Mouse (Mus musculus) megakaryocyte, embryonic 14.5 days (primary cell): ENCODE measurements at regions not wholly inside any gene's neighbourhood (a gene's known extent, or its start where the extent isn't known, plus 50 kb on each side); places are given as distances from the start of the nearest gene placed in this dataset.

Experiments used
- H3K27me3 ChIP-seq: replicated peaks from 2 replicates; pipeline ENCODE3; 2012; ENCODE audit warnings: inconsistent platforms
- H3K36me3 ChIP-seq: replicated peaks from 2 replicates; pipeline ENCODE3; 2012; ENCODE audit warnings: low read length, inconsistent platforms, mixed read lengths
- H3K4me1 ChIP-seq: 2 replicates; pipeline ENCODE4 v1.6.1; 2012; ENCODE audit warnings: inconsistent platforms
- H3K4me3 ChIP-seq: replicated peaks from 2 replicates; pipeline ENCODE3; 2012; ENCODE audit warnings: moderate library complexity, mild to moderate bottlenecking, inconsistent platforms
- H3K9me3 ChIP-seq: 2 replicates; pipeline ENCODE4 v1.6.1; 2012; ENCODE audit warnings: inconsistent platforms
- FLI1 ChIP-seq: IDR thresholded peaks from 2 replicates; pipeline ENCODE4 v1.6.1; 2012; ENCODE audit warnings: low read length, inconsistent platforms, mixed read lengths
- GATA1 ChIP-seq: IDR thresholded peaks from 3 replicates; pipeline ENCODE4 v1.6.1; 2012; ENCODE audit warnings: mixed read lengths, low read length, inconsistent platforms, borderline replicate concordance

DNA sequence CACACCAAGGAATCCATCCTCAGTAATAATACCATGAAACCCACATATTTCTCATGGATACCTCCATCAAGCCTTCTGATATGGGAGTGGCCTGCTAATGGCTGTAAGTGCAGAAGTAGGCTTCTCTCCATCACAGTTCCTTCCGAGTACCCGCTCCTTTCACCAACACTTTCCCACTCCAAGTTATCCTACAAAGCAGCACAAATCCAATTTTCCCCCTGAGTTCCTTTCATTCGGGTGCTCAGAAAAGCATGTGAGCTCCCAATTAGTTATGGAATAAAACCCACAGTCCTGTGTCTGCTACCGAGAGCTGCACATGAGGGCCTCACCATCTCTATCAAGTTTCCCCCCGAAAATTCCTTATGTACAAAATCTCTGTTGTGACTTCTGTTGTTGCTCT lies 75.8 kb upstream of the Ubash3b start:
- H3K27me3 ChIP-seq, result peaks cover 6% of the 10 kb centered on the region
- 0 out of 2 replicates have a peak, but pooled peaks cover under 1% of the 10 kb centered on the region for H3K9me3 ChIP-seq
- no peak overlapping the region for H3K4me3 ChIP-seq
- H3K36me3 ChIP-seq, result no peaks in the 10 kb centered on the region
- H3K4me1 ChIP-seq, result no peaks in the 10 kb centered on the region
- no peak for TF ChIP-seq GATA1
- no peak for TF ChIP-seq FLI1

DNA sequence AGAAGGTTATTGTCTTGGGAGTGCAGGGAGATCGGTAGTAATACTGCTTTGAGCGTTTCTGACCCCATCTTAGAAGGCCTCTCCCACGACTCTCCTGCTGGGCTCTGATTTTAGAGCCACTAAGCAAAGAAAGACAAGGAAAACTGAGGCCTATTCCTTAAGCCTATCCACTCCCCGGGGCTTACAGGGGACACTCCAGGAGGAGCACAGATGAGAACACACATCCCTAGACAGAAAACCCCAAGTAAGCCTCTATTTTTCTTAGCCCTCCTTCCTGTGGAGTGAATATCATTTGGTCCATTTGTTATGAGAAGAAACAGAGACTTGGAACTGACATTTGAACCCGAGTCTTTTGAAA lies 67.7 kb upstream of the Ubash3b start:
- no peaks in the 10 kb centered on the region for H3K9me3 ChIP-seq
- peak overlapping the region; percentile 89 for H3K4me3 ChIP-seq
- peaks cover 27% of the 10 kb centered on the region for H3K27me3 ChIP-seq
- no peak for TF ChIP-seq FLI1
- no peak for TF ChIP-seq GATA1
- H3K36me3 ChIP-seq, result no peaks in the 10 kb centered on the region
- peaks cover 11% of the 10 kb centered on the region for H3K4me1 ChIP-seq

DNA sequence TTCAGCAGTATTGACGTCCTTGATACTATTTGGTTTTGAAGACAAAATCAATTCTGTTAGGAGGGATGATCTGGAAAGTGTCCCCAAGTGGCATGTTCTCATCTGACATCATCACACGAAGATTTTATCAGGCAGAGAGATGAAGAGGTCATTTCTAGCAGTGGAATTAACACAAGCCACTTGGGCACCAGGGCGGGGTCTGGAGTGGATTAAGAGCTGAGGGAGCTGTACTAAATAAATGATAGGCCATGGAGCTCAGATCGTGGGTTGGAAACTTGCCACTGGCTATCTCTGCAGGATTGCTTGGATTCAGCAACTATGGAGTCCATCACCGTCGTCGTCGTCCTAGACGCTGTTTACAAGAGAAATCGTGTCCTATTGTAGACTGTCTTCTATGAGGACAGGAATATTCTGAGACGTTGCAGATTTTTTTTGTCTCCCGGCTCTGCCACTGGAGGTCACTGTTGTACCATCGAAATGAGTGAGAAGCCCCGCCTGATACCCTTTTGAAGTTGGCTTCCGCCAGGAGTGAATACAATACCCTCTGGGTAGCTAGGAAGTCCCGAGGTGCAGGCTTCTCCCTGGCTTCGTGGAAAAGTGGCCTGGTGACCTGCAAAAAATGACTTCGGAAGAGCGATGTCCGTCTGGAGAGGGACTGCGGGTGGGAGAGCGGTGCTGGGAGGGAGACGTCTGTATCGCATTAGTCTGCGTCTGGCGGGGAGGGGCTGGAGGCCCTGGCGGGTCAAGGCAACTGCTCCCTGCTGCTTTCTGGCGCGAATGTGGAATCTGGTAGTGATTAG lies 67.1 kb upstream of the Ubash3b start:
- Histone ChIP-seq H3K4me3 (peak overlapping the region; percentile 89), H3K27me3 (peaks cover 30% of the 10 kb centered on the region), H3K4me1 (peaks cover 11% of the 10 kb centered on the region), H3K36me3 (no peaks in the 10 kb centered on the region), H3K9me3 (no peaks in the 10 kb centered on the region)
- TF ChIP-seq FLI1 (no peak), GATA1 (no peak)

DNA sequence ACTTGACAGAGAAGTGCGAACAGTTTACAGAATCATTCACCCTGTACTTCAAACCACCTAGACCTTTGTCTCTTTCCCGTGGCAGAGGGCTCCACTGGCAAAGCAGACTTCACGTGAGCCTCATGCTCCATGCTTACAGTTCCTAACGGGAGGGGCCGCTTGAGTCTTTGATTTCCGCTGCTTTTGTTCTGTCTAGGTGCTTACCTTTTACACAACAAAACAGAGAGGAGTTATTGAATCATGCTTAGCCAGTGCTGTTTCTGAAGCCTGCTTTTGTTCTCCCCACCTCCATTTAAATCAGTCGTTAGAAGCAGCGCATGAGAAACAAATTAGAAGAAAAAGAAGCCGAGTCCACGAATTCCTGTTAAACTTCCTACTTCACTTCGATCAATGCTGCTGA lies 61.9 kb upstream of the Ubash3b start:
- TF ChIP-seq FLI1, result no peak
- TF ChIP-seq GATA1, result no peak
- Histone ChIP-seq H3K27me3 (peaks cover 51% of the 10 kb centered on the region), H3K36me3 (no peaks in the 10 kb centered on the region), H3K4me3 (no peak overlapping the region), H3K9me3 (no peaks in the 10 kb centered on the region), H3K4me1 (peaks cover 11% of the 10 kb centered on the region)

DNA sequence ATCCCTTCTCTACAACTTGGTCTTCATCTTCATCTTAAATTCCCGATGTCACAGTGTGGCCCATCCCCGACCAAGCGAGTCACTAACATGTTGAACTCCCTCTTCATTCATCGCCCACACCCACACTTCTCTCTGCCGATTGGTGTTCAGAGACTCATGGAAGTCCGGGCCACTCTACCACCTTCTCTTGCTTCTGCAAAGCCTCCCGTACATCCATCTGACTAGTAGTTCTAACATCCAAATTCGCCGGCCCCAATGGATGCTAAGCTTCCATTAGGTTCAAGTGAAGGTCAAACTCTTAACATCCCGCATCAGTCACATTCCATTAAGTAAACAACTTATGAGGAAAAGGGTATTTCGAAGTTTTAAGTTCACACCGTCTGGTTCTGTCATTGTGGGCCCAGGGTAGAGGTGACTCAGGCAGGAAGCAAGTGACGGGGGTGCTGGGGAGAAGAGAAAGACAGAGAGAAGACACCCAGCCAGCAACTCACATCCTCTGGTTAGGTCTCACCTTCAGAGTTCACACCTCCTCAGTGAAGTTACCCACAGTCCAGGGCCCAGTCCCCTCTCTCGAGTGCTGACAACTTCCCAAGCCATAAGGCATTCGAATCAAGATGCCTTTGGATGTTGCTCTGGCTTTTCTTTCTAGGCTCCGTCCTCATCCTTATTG lies 61.0 kb upstream of the Ubash3b start:
- H3K27me3 ChIP-seq, result peaks cover 49% of the 10 kb centered on the region
- no peaks in the 10 kb centered on the region for H3K9me3 ChIP-seq
- no peak overlapping the region for H3K4me3 ChIP-seq
- TF ChIP-seq GATA1 (no peak), FLI1 (no peak)
- peaks cover 10% of the 10 kb centered on the region for H3K4me1 ChIP-seq
- no peaks in the 10 kb centered on the region for H3K36me3 ChIP-seq

DNA sequence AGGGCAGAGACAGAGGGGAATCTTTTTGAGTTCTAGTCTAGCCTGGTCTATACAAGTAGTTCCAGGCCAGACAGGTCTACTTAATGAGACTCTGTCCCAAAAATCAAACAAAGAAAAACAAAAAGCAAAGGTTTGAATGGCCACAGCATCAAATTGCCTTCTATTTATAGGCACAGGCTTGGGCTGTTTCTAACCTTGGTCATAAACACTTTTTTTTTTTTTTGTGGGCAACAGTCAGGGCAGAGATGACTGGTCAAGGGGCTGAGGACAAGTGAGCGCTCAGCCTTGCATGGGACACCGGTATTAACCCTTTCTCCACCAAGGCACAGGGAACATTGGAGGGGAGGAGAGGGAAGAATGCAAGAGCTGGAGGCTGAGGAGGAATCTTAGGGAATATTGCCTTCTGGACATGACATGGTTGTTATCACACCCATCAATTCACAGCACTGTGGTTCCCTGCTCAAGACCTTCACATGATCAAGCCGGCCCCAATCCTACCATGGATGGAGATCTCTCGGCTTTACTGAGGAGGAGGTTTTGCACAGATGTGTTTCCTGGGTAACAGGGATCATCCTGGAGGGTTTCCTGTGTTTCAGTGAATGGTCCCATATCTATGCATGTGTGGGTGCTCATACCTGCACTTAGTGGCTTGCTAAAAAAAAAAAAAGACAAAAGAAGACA lies 59.8 kb upstream of the Ubash3b start:
- no peaks in the 10 kb centered on the region for H3K36me3 ChIP-seq
- peaks cover 44% of the 10 kb centered on the region for H3K27me3 ChIP-seq
- H3K9me3 ChIP-seq, result no peaks in the 10 kb centered on the region
- no peak for TF ChIP-seq FLI1
- no peak for TF ChIP-seq GATA1
- peaks cover 10% of the 10 kb centered on the region for H3K4me1 ChIP-seq
- no peak overlapping the region for H3K4me3 ChIP-seq

DNA sequence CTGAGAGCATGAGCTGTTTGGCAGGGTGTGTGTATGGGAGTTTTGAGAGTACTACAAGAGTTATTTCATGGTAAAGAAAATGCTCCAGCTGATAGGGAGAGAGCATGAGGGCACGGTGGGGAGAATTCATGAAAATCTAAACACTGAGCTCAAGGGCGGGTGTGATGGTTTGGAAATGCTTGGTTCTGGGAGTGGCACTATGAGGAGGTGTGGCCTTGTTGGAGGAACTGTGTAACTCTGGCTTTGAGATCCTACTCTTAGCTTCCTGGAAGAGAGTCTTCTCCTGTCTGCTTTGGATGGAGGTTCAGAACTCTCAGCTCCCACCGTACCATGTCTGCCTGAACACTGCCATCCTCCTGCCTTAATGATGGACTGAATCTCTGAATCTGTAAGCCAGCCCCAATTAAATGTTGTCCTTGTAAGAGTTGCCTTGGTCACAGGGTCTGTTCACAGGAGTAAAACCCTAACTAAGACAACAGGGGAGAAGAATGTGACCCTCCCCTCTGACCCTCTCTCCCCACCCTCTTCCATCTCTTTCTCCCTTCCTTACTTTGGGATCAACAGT lies 58.7 kb upstream of the Ubash3b start:
- Histone ChIP-seq H3K36me3 (no peaks in the 10 kb centered on the region), H3K9me3 (no peaks in the 10 kb centered on the region)
- TF ChIP-seq FLI1, result no peak
- no peak for TF ChIP-seq GATA1

DNA sequence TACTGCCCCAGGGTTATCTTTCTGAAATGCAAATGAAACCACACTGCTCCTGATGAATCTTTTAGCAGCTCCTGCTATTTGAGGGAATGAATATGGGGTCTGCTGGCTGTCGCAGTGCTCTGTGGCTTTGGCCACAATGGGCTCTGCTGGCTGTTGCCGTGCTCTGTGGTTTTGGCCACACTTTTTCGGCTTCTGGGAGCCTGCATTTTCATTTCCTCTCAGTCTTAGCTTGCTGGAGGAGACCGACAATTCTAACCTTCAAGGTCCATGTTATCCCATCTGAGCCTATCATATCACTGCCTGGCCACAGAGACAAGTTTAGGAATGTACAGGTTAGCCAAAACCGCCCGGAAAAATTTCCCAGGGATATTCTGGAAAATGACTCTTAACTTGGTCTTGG lies 57.2 kb upstream of the Ubash3b start:
- peaks cover 40% of the 10 kb centered on the region for H3K27me3 ChIP-seq
- TF ChIP-seq GATA1 (no peak), FLI1 (no peak)
- peaks cover 10% of the 10 kb centered on the region for H3K4me1 ChIP-seq
- no peaks in the 10 kb centered on the region for H3K9me3 ChIP-seq
- H3K36me3 ChIP-seq, result no peaks in the 10 kb centered on the region
- H3K4me3 ChIP-seq, result no peak overlapping the region

More for the DNA sequence above, 58.7 kb upstream of the Ubash3b start:
- no peak overlapping the region for H3K4me3 ChIP-seq
- peaks cover 10% of the 10 kb centered on the region for H3K4me1 ChIP-seq
- peaks cover 44% of the 10 kb centered on the region for H3K27me3 ChIP-seq

DNA sequence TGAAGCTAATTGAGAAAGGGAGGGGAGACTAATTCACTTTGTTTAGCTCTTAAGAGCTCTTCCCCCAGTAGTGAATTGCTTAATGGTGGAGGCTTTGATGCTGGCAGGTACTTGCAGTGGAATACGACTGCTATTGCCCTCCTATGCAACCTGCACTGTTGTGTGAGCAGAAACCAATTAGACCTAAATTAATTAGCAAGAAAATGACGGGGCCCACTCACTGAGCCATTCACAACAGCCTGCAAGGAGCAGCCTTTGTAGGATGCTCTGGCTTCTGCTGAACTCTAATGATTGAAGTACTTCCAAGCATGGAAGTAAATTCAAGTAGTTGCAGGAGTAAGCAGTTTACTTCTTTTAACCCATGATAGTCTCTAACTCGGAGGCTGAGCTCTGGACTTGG lies 54.8 kb upstream of the Ubash3b start:
- H3K9me3 ChIP-seq, result no peaks in the 10 kb centered on the region
- no peaks in the 10 kb centered on the region for H3K36me3 ChIP-seq
- no peak overlapping the region for H3K4me3 ChIP-seq
- peaks cover 29% of the 10 kb centered on the region for H3K4me1 ChIP-seq
- H3K27me3 ChIP-seq, result peaks cover 31% of the 10 kb centered on the region
- no peak for TF ChIP-seq FLI1
- no peak for TF ChIP-seq GATA1

DNA sequence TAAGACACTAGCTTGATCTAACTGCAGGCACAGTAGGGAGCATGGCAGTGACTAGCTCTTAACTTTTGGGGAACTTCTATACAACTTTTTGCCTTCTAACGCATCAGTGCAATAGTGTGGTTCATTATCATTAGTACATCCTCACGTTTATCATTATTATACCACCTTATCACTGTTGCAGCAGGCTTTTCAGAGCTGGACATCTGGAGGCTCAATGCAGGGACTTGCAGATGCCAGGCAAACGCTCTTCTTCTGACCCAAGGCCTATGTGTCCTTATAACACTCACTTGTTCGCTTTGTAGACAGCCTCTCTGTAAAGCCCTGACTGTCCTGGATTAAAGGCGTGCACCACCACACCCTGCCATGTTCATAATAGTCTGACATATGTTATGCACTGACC lies 53.5 kb upstream of the Ubash3b start:
- H3K4me1 ChIP-seq, result peaks cover 29% of the 10 kb centered on the region
- TF ChIP-seq FLI1, result no peak
- TF ChIP-seq GATA1, result no peak
- H3K36me3 ChIP-seq, result no peaks in the 10 kb centered on the region
- H3K9me3 ChIP-seq, result no peaks in the 10 kb centered on the region
- no peak overlapping the region for H3K4me3 ChIP-seq
- peaks cover 29% of the 10 kb centered on the region for H3K27me3 ChIP-seq
